Mouse (Mus musculus) limb, embryonic 15.5 days (tissue): ENCODE results near the gene Cdk6. TPM values are rescaled to one million over a fixed set of nuclear protein-coding genes. Genes with fewer than 3 reads are reported as not detected.

Experiments
- ATAC-seq: fragments of 200-750 bp; cut with Nextera tagmentation; 2 replicates; pipeline ENCODE4 v1.8.0; 2017; ENCODE audit warnings: low read depth, moderate TSS enrichment; ENCODE audit not compliant: insufficient number of reproducible peaks, low FRiP score, low TSS enrichment
- H3K27ac ChIP-seq: fragments of 300-500 bp; sonication (generic); 2 replicates; pipeline ENCODE4 v1.5.1; 2015; ENCODE audit warnings: moderate library complexity, mild to moderate bottlenecking, inconsistent platforms
- H3K27me3 ChIP-seq: fragments of 300-500 bp; sonication (generic); 2 replicates; pipeline ENCODE4 v1.6.1; 2015; ENCODE audit warnings: inconsistent platforms
- H3K36me3 ChIP-seq: fragments of 300-500 bp; sonication (generic); 2 replicates; pipeline ENCODE4 v1.6.1; 2015; ENCODE audit warnings: inconsistent platforms
- H3K4me1 ChIP-seq: fragments of 300-500 bp; sonication (generic); 2 replicates; pipeline ENCODE4 v1.6.1; 2015; ENCODE audit warnings: inconsistent platforms
- H3K4me2 ChIP-seq: fragments of 300-500 bp; sonication (generic); 2 replicates; pipeline ENCODE4 v1.6.1; 2015; ENCODE audit warnings: mild to moderate bottlenecking, inconsistent platforms
- H3K4me3 ChIP-seq: fragments of 300-500 bp; sonication (generic); 2 replicates; pipeline ENCODE4 v1.5.1; 2015; ENCODE audit warnings: mild to moderate bottlenecking, inconsistent platforms
- H3K9ac ChIP-seq: fragments of 300-500 bp; sonication (generic); 2 replicates; pipeline ENCODE4 v1.6.1; 2015; ENCODE audit warnings: inconsistent platforms
- H3K9me3 ChIP-seq: fragments of 300-500 bp; sonication (generic); 2 replicates; pipeline ENCODE4 v1.6.1; 2016; ENCODE audit warnings: inconsistent platforms
- WGBS: fragments of 180-500 bp; shearing (Covaris S2); methylation state at CpG from one replicate; pipeline ENCODE4 v1.1.7; 2015; 5-methylcytosine and 5-hydroxymethylcytosine counted together
- polyA plus RNA-seq: library from polyadenylated mRNA; unstranded; fragments of >200 nt; fragmentation: Nextera tagmentation; extraction: Ambion mirVana; gene quantifications from 2 replicates; pipeline ENCODE4 v1.2.1, GENCODE M21; 2015

Gene Cdk6
- polyA plus RNA-seq, 1 experiment from 2014 or later = 24.7 TPM

GRCm38 (mm10) chr5:3461401-3461800, 120.1 kb downstream of the Cdk6 start:
- H3K36me3 ChIP-seq = no peaks in the 10 kb centered on the region
- 87% methylated on average over 7 of the region's 7 CpGs for WGBS

GRCm38 (mm10) chr5:3462897-3463757, 121.8 kb downstream of the Cdk6 start:
- H3K36me3 ChIP-seq = no peaks in the 10 kb centered on the region
- WGBS = 45% methylated on average over 11 of the region's 11 CpGs
- H3K9ac ChIP-seq = no peak overlapping the region
- H3K4me2 ChIP-seq = no peak overlapping the region
- no peaks in the 10 kb centered on the region for H3K27me3 ChIP-seq
- no peak overlapping the region for H3K4me3 ChIP-seq
- no peaks in the 10 kb centered on the region for H3K9me3 ChIP-seq
- no peak for ATAC-seq
- no peaks in the 10 kb centered on the region; the same call in 1 of the 2 replicates for H3K4me1 ChIP-seq
- H3K27ac ChIP-seq = no peak overlapping the region

More at GRCm38 (mm10) chr5:3461401-3461800, 120.1 kb downstream of the Cdk6 start:
- no peaks in the 10 kb centered on the region; the same call in 1 of the 2 replicates for H3K4me1 ChIP-seq
- no peaks in the 10 kb centered on the region for H3K27me3 ChIP-seq
- no peak overlapping the region for H3K4me3 ChIP-seq
- H3K9me3 ChIP-seq = no peaks in the 10 kb centered on the region
- no peak for ATAC-seq
- no peak overlapping the region for H3K27ac ChIP-seq
- H3K9ac ChIP-seq = no peak overlapping the region
- H3K4me2 ChIP-seq = no peak overlapping the region

- Histone ChIP-seq H3K27ac (no peak overlapping the region), H3K9ac (no peak overlapping the region), H3K36me3 (no peaks in the 10 kb centered on the region), H3K9me3 (no peaks in the 10 kb centered on the region), H3K27me3 (no peaks in the 10 kb centered on the region), H3K4me1 (no peaks in the 10 kb centered on the region; the same call in 1 of the 2 replicates), H3K4me3 (no peak overlapping the region), H3K4me2 (no peak overlapping the region)
- 77% methylated on average over 3 of the region's 3 CpGs for WGBS
- no peak for ATAC-seq
These were observed 122.5 kb downstream of the Cdk6 start for GRCm38 (mm10) chr5:3463758-3464157.

- Histone ChIP-seq H3K36me3 (no peaks in the 10 kb centered on the region), H3K27ac (no peak overlapping the region), H3K27me3 (no peaks in the 10 kb centered on the region), H3K9ac (no peak overlapping the region), H3K9me3 (no peaks in the 10 kb centered on the region), H3K4me3 (no peak overlapping the region), H3K4me1 (no peaks in the 10 kb centered on the region; the same call in 1 of the 2 replicates), H3K4me2 (no peak overlapping the region)
- no peak for ATAC-seq
- WGBS = 53% methylated on average over 7 of the region's 7 CpGs
These were observed 125.0 kb downstream of the Cdk6 start for GRCm38 (mm10) chr5:3466069-3466877.

GRCm38 (mm10) chr5:3470866-3471265, 129.6 kb downstream of the Cdk6 start:
- no peak overlapping the region for H3K4me3 ChIP-seq
- WGBS = 83% methylated on average over 10 of the region's 10 CpGs
- no peaks in the 10 kb centered on the region for H3K4me1 ChIP-seq
- H3K27ac ChIP-seq = no peak overlapping the region
- no peak for ATAC-seq
- no peak overlapping the region for H3K9ac ChIP-seq
- H3K36me3 ChIP-seq = peaks cover 3% of the 10 kb centered on the region; the same call in 1 of the 2 replicates
- no peaks in the 10 kb centered on the region for H3K27me3 ChIP-seq
- H3K4me2 ChIP-seq = no peak overlapping the region
- no peaks in the 10 kb centered on the region for H3K9me3 ChIP-seq

- H3K4me3 ChIP-seq = no peak overlapping the region
- H3K27ac ChIP-seq = no peak overlapping the region
- no peak overlapping the region for H3K4me2 ChIP-seq
- peaks cover 3% of the 10 kb centered on the region; the same call in 1 of the 2 replicates for H3K36me3 ChIP-seq
- no peaks in the 10 kb centered on the region for H3K4me1 ChIP-seq
- ATAC-seq = no peak
- no peaks in the 10 kb centered on the region for H3K9me3 ChIP-seq
- no peaks in the 10 kb centered on the region for H3K27me3 ChIP-seq
- no peak overlapping the region for H3K9ac ChIP-seq
- WGBS = 87% methylated on average over 22 of the region's 22 CpGs
These were observed 131.2 kb downstream of the Cdk6 start for GRCm38 (mm10) chr5:3472311-3473156.

- no peaks in the 10 kb centered on the region for H3K9me3 ChIP-seq
- no peak for ATAC-seq
- H3K4me2 ChIP-seq = no peak overlapping the region
- no peak overlapping the region for H3K27ac ChIP-seq
- H3K4me1 ChIP-seq = no peaks in the 10 kb centered on the region
- WGBS = 76% methylated on average over 3 of the region's 3 CpGs
- H3K9ac ChIP-seq = no peak overlapping the region
- no peaks in the 10 kb centered on the region for H3K27me3 ChIP-seq
- H3K4me3 ChIP-seq = no peak overlapping the region
- no peaks in the 10 kb centered on the region for H3K36me3 ChIP-seq
These were observed 136.4 kb downstream of the Cdk6 start for GRCm38 (mm10) chr5:3477711-3478110.

GRCm38 (mm10) chr5:3478216-3478615, 136.9 kb downstream of the Cdk6 start:
- no peak overlapping the region for H3K9ac ChIP-seq
- 91% methylated on average over 8 of the region's 8 CpGs for WGBS
- H3K27ac ChIP-seq = no peak overlapping the region
- H3K4me3 ChIP-seq = no peak overlapping the region
- H3K36me3 ChIP-seq = no peaks in the 10 kb centered on the region
- no peak overlapping the region for H3K4me2 ChIP-seq
- no peaks in the 10 kb centered on the region for H3K4me1 ChIP-seq
- no peaks in the 10 kb centered on the region for H3K27me3 ChIP-seq
- no peak for ATAC-seq
- no peaks in the 10 kb centered on the region for H3K9me3 ChIP-seq

GRCm38 (mm10) chr5:3479016-3479795, 137.9 kb downstream of the Cdk6 start:
- 82% methylated on average over 7 of the region's 7 CpGs for WGBS
- H3K27ac ChIP-seq = no peak overlapping the region
- no peaks in the 10 kb centered on the region for H3K9me3 ChIP-seq
- no peaks in the 10 kb centered on the region for H3K36me3 ChIP-seq
- no peak overlapping the region for H3K4me2 ChIP-seq
- no peaks in the 10 kb centered on the region for H3K4me1 ChIP-seq
- H3K9ac ChIP-seq = no peak overlapping the region
- no peaks in the 10 kb centered on the region for H3K27me3 ChIP-seq
- no peak for ATAC-seq
- no peak overlapping the region for H3K4me3 ChIP-seq

GRCm38 (mm10) chr5:3480637-3481395, 139.5 kb downstream of the Cdk6 start:
- Histone ChIP-seq H3K4me3 (no peak overlapping the region), H3K36me3 (no peaks in the 10 kb centered on the region), H3K27me3 (no peaks in the 10 kb centered on the region), H3K9ac (no peak overlapping the region), H3K9me3 (no peaks in the 10 kb centered on the region), H3K4me2 (no peak overlapping the region), H3K4me1 (no peaks in the 10 kb centered on the region), H3K27ac (no peak overlapping the region)
- ATAC-seq = no peak
- WGBS = 94% methylated on average over 9 of the region's 9 CpGs
